Mouse (Mus musculus): ENCODE data around the gene Cabs1.

DNA sequence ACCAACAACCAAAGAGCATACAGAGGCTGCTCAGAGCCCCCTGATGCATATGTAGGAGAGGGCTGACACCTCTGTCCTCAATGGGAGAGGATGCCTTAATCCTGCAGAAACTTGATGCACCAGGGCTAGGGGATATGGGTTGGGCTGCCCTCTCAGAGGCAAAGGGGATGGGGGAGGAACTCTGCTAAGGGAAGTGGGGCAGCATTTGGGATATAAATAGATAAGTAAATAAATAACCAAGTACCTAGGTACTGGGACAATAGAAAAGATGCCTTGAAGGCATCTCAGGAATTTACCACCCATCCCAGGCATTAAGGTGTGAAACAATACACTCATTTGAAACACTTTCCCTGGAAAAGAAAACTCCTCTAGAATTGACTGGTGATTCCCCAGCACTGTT lies 27.4 kb upstream of the Cabs1 start:
- no peak for TF ChIP-seq EP300 (IDR thresholded peaks at IDR 0.05)
- no peak for TF ChIP-seq CTCF (IDR thresholded peaks at IDR 0.05)

Data from lung, postnatal 0 days (tissue).